Mouse (Mus musculus) cerebellum, postnatal 10 days (tissue): ENCODE results near the gene Camsap1.

Experiments
- DNase-seq, 2 experiments: peaks; one replicate each; pipeline ENCODE4 v3.0.0; 2021; ENCODE audit warnings: mixed read lengths in 2 of 2

Camsap1 gene

GRCm38 (mm10) chr2:25977587-25978239 is 5.4 kb downstream of the Camsap1 start:
- DNase-seq: no peak

- no peak for DNase-seq
Observed at GRCm38 (mm10) chr2:25975141-25975770, 7.8 kb downstream of the Camsap1 start.

- DNase-seq: peak; percentile 83 to 84
Observed at GRCm38 (mm10) chr2:25970426-25970825, 12.7 kb downstream of the Camsap1 start.

- no peak for DNase-seq
Observed at GRCm38 (mm10) chr2:25969319-25969718, 13.8 kb downstream of the Camsap1 start.

- no peak for DNase-seq
Observed at GRCm38 (mm10) chr2:25949291-25949690, 33.8 kb downstream of the Camsap1 start.

GRCm38 (mm10) chr2:25947950-25948349 is 35.1 kb downstream of the Camsap1 start:
- DNase-seq: peak in 1 of 2 experiments; percentile 31

- DNase-seq: no peak
Observed at GRCm38 (mm10) chr2:25943822-25944221, 39.3 kb downstream of the Camsap1 start.

GRCm38 (mm10) chr2:25940503-25940902 is 42.6 kb downstream of the Camsap1 start:
- no peak for DNase-seq

GRCm38 (mm10) chr2:25931249-25931859 is 51.7 kb downstream of the Camsap1 start:
- DNase-seq: peak; percentile 62 to 65

- no peak for DNase-seq
Observed at GRCm38 (mm10) chr2:25927821-25928220, 55.3 kb downstream of the Camsap1 start.

- no peak for DNase-seq
Observed at GRCm38 (mm10) chr2:25924934-25925333, 58.1 kb downstream of the Camsap1 start.

GRCm38 (mm10) chr2:25923799-25924198 is 59.3 kb downstream of the Camsap1 start:
- no peak for DNase-seq

- DNase-seq: peak; percentile 30 to 52
Observed at GRCm38 (mm10) chr2:25919972-25920371, 63.1 kb downstream of the Camsap1 start.

GRCm38 (mm10) chr2:25918408-25918807 is 64.7 kb downstream of the Camsap1 start:
- DNase-seq: no peak

- DNase-seq: no peak
Observed at GRCm38 (mm10) chr2:25914821-25915220, 68.3 kb downstream of the Camsap1 start.

GRCm38 (mm10) chr2:25914201-25914600 is 68.9 kb downstream of the Camsap1 start:
- DNase-seq: no peak

GRCm38 (mm10) chr2:25913247-25913646 is 69.8 kb downstream of the Camsap1 start:
- peak; percentile 57 to 60 for DNase-seq

- peak; percentile 53 to 60 for DNase-seq
Observed at GRCm38 (mm10) chr2:25909872-25910271, 73.2 kb downstream of the Camsap1 start.

GRCm38 (mm10) chr2:25898970-25899369 is 84.1 kb downstream of the Camsap1 start:
- DNase-seq: no peak

- DNase-seq: peak in 1 of 2 experiments; percentile 43
Observed at GRCm38 (mm10) chr2:25892440-25892839, 90.6 kb downstream of the Camsap1 start.

GRCm38 (mm10) chr2:25888144-25888543 is 94.9 kb downstream of the Camsap1 start:
- DNase-seq: peak; percentile 47 to 55

GRCm38 (mm10) chr2:25887226-25887625 is 95.9 kb downstream of the Camsap1 start:
- no peak for DNase-seq

- no peak for DNase-seq
Observed at GRCm38 (mm10) chr2:25884756-25885155, 98.3 kb downstream of the Camsap1 start.

- DNase-seq: no peak
Observed at GRCm38 (mm10) chr2:25882276-25882675, 100.8 kb downstream of the Camsap1 start.
